Mouse (Mus musculus): Measurements from ENCODE around the gene Gpsm2. TPM values are rescaled to one million over a fixed set of nuclear protein-coding genes. Genes with fewer than 3 reads are reported as not detected.

Gpsm2 gene
- polyA plus RNA-seq, 1 experiment from 2014 or later, result 22.9 TPM

GRCm38 (mm10) chr3:108755542-108755941, 33.4 kb upstream of the Gpsm2 start:
- Histone ChIP-seq H3K36me3 (ENCODE audit: insufficient read depth, low read length) (no peaks in the 10 kb centered on the region), H3K4me2 (replicated peaks; ENCODE audit: low read depth, low read length) (no peak overlapping the region), H3K9me3 (ENCODE audit: low read length) (no peaks in the 10 kb centered on the region), H3K9ac (replicated peaks; ENCODE audit: low read depth) (no peak overlapping the region), H3K4me1 (ENCODE audit: insufficient read depth, low read depth, low read length) (no peaks in the 10 kb centered on the region), H3K27me3 (replicated peaks; ENCODE audit: insufficient read depth, low read length) (0 out of 2 replicates have a peak, but pooled peaks cover 4% of the 10 kb centered on the region), H3K27ac (ENCODE audit: low read length) (no peak overlapping the region), H3K4me3 (ENCODE audit: low read depth, low read length) (no peak overlapping the region)
- no peak for DNase-seq (ENCODE audit: low spot score)
- 86% methylated on average over 2 of the region's 2 CpGs for WGBS
- no peak for ATAC-seq
- TF ChIP-seq EP300 (IDR thresholded peaks at IDR 0.05) (no peak), CTCF (IDR thresholded peaks at IDR 0.05) (no peak)

- Histone ChIP-seq H3K36me3 (ENCODE audit: insufficient read depth, low read length) (no peaks in the 10 kb centered on the region), H3K4me1 (ENCODE audit: insufficient read depth, low read depth, low read length) (no peaks in the 10 kb centered on the region), H3K9me3 (ENCODE audit: low read length) (no peaks in the 10 kb centered on the region), H3K4me2 (replicated peaks; ENCODE audit: low read depth, low read length) (no peak overlapping the region), H3K27me3 (replicated peaks; ENCODE audit: insufficient read depth, low read length) (0 out of 2 replicates have a peak, but pooled peaks cover 4% of the 10 kb centered on the region), H3K27ac (ENCODE audit: low read length) (no peak overlapping the region), H3K4me3 (ENCODE audit: low read depth, low read length) (no peak overlapping the region), H3K9ac (replicated peaks; ENCODE audit: low read depth) (no peak overlapping the region)
- ATAC-seq (no peak), DNase-seq (ENCODE audit: low spot score) (no peak)
- WGBS, result 78% methylated on average over 1 of the region's 1 CpGs
- TF ChIP-seq CTCF (IDR thresholded peaks at IDR 0.05) (no peak), EP300 (IDR thresholded peaks at IDR 0.05) (no peak)
Observed at GRCm38 (mm10) chr3:108754541-108754940, 32.4 kb upstream of the Gpsm2 start.

GRCm38 (mm10) chr3:108751691-108752090, 29.6 kb upstream of the Gpsm2 start:
- no peak overlapping the region for H3K27ac ChIP-seq (ENCODE audit: low read length)
- 66% methylated on average over 6 of the region's 6 CpGs for WGBS
- H3K4me1 ChIP-seq (ENCODE audit: insufficient read depth, low read depth, low read length), result no peaks in the 10 kb centered on the region
- no peaks in the 10 kb centered on the region for H3K27me3 ChIP-seq (replicated peaks; ENCODE audit: insufficient read depth, low read length)
- no peak overlapping the region for H3K9ac ChIP-seq (replicated peaks; ENCODE audit: low read depth)
- H3K4me2 ChIP-seq (replicated peaks; ENCODE audit: low read depth, low read length), result no peak overlapping the region
- no peak for DNase-seq (ENCODE audit: low spot score)
- no peaks in the 10 kb centered on the region for H3K36me3 ChIP-seq (ENCODE audit: insufficient read depth, low read length)
- no peak for ATAC-seq
- TF ChIP-seq CTCF (IDR thresholded peaks at IDR 0.05), result no peak
- TF ChIP-seq EP300 (IDR thresholded peaks at IDR 0.05), result no peak
- H3K4me3 ChIP-seq (ENCODE audit: low read depth, low read length), result no peak overlapping the region
- no peaks in the 10 kb centered on the region for H3K9me3 ChIP-seq (ENCODE audit: low read length)

- TF ChIP-seq EP300 (IDR thresholded peaks at IDR 0.05) (no peak), CTCF (IDR thresholded peaks at IDR 0.05) (peak; percentile 21; the same call in 1 of the 2 replicates)
- no peak overlapping the region for H3K4me3 ChIP-seq (ENCODE audit: low read depth, low read length)
- no peak overlapping the region for H3K4me2 ChIP-seq (replicated peaks; ENCODE audit: low read depth, low read length)
- no peaks in the 10 kb centered on the region for H3K4me1 ChIP-seq (ENCODE audit: insufficient read depth, low read depth, low read length)
- no peak overlapping the region for H3K27ac ChIP-seq (ENCODE audit: low read length)
- no peaks in the 10 kb centered on the region for H3K27me3 ChIP-seq (replicated peaks; ENCODE audit: insufficient read depth, low read length)
- peak; percentile 23 for DNase-seq (ENCODE audit: low spot score)
- H3K9me3 ChIP-seq (ENCODE audit: low read length), result no peaks in the 10 kb centered on the region
- no peaks in the 10 kb centered on the region for H3K36me3 ChIP-seq (ENCODE audit: insufficient read depth, low read length)
- 0 out of 2 replicates have a peak, but pooled peaks have one; percentile 16 for ATAC-seq
- no peak overlapping the region for H3K9ac ChIP-seq (replicated peaks; ENCODE audit: low read depth)
- 47% methylated on average over 6 of the region's 6 CpGs for WGBS
Observed at GRCm38 (mm10) chr3:108751061-108751460, 29.0 kb upstream of the Gpsm2 start.

- Histone ChIP-seq H3K27me3 (replicated peaks; ENCODE audit: insufficient read depth, low read length) (no peaks in the 10 kb centered on the region), H3K4me1 (ENCODE audit: insufficient read depth, low read depth, low read length) (no peaks in the 10 kb centered on the region), H3K27ac (ENCODE audit: low read length) (no peak overlapping the region), H3K9me3 (ENCODE audit: low read length) (no peaks in the 10 kb centered on the region), H3K4me3 (ENCODE audit: low read depth, low read length) (no peak overlapping the region), H3K36me3 (ENCODE audit: insufficient read depth, low read length) (no peaks in the 10 kb centered on the region), H3K4me2 (replicated peaks; ENCODE audit: low read depth, low read length) (no peak overlapping the region), H3K9ac (replicated peaks; ENCODE audit: low read depth) (no peak overlapping the region)
- DNase-seq (ENCODE audit: low spot score), result no peak
- no peak for ATAC-seq
- TF ChIP-seq CTCF (IDR thresholded peaks at IDR 0.05), result no peak
- whole genome bisulfite sequencing, result 81% methylated on average over 4 of the region's 4 CpGs
Observed at GRCm38 (mm10) chr3:108744060-108744459, 22.0 kb upstream of the Gpsm2 start.

GRCm38 (mm10) chr3:108739045-108739708, 17.1 kb upstream of the Gpsm2 start, which contains the start of gene Aknad1:
Gene Aknad1 (plus strand): TSS chr3:108739658.
- no peak within 1 kb of the TSS for H3K27ac ChIP-seq (ENCODE audit: low read length)

More at GRCm38 (mm10) chr3:108739045-108739708, 17.1 kb upstream of the Gpsm2 start, which contains the start of gene Aknad1:
- ATAC-seq (no peak), DNase-seq (ENCODE audit: low spot score) (no peak)
- no peak for TF ChIP-seq CTCF (IDR thresholded peaks at IDR 0.05)
- no peak for TF ChIP-seq EP300 (IDR thresholded peaks at IDR 0.05)
- H3K4me1 ChIP-seq (ENCODE audit: insufficient read depth, low read depth, low read length), result no peaks in the 10 kb centered on the region
- no peaks in the 10 kb centered on the region for H3K36me3 ChIP-seq (ENCODE audit: insufficient read depth, low read length)
- peaks cover 3% of the 10 kb centered on the region; the same call in 1 of the 2 replicates for H3K9me3 ChIP-seq (ENCODE audit: low read length)
- WGBS, result 57% methylated on average over 8 of the region's 8 CpGs
- no peak within 1 kb of the TSS for H3K4me2 ChIP-seq (replicated peaks; ENCODE audit: low read depth, low read length)
- no peaks in the 10 kb centered on the region for H3K27me3 ChIP-seq (replicated peaks; ENCODE audit: insufficient read depth, low read length)
- H3K4me3 ChIP-seq (ENCODE audit: low read depth, low read length), result no peak within 1 kb of the TSS
- H3K9ac ChIP-seq (replicated peaks; ENCODE audit: low read depth), result no peak within 1 kb of the TSS

Measured in lung, postnatal 0 days (tissue).